Comparison of ENCODE assay signal across 8 mouse cellular contexts in genomic region chr7:36695791-36696241, GRCm38 (mm10). TPM values are rescaled to one million over a fixed set of nuclear protein-coding genes. Genes with fewer than 3 reads are reported as not detected.
DNase-seq lines count a peak whose midpoint lies in the region; ATAC-seq lines count a peak whose summit lies in the region.

No protein-coding gene starts in this region.

- H3K27me3 ChIP-seq in intestine, embryonic 16.5 days (replicated peaks; ENCODE audit: control insufficient read depth, insufficient read depth, low read length) = peaks cover 21% of the 10 kb centered on the region
- H3K27me3 ChIP-seq in liver, embryonic 16.5 days (ENCODE audit: control insufficient read depth, insufficient read depth, low read depth, low read length) = peaks cover 88% of the 10 kb centered on the region

- no peaks in the 10 kb centered on the region for H3K36me3 ChIP-seq in intestine, embryonic 16.5 days (ENCODE audit: control insufficient read depth, insufficient read depth, low read length)
- H3K36me3 ChIP-seq in liver, embryonic 16.5 days (ENCODE audit: control insufficient read depth, insufficient read depth) = no peaks in the 10 kb centered on the region

- ATAC-seq in intestine, embryonic 16.5 days = no peak
- no peak for ATAC-seq in liver, embryonic 16.5 days (ENCODE audit: low read depth)

- peak overlapping the region; percentile 91 for H3K27ac ChIP-seq in intestine, embryonic 16.5 days (ENCODE audit: low read length)
- no peak overlapping the region for H3K27ac ChIP-seq in liver, embryonic 16.5 days (ENCODE audit: low read length)

- no peaks in the 10 kb centered on the region for H3K9me3 ChIP-seq in intestine, embryonic 16.5 days (ENCODE audit: control insufficient read depth, low read length)
- H3K9me3 ChIP-seq in liver, embryonic 16.5 days (replicated peaks; ENCODE audit: control insufficient read depth, low read length) = no peaks in the 10 kb centered on the region

- H3K4me1 ChIP-seq in intestine, embryonic 16.5 days (ENCODE audit: control insufficient read depth, insufficient read depth, low read length) = peaks cover 27% of the 10 kb centered on the region
- no peaks in the 10 kb centered on the region; the same call in 1 of the 2 replicates for H3K4me1 ChIP-seq in liver, embryonic 16.5 days (ENCODE audit: control insufficient read depth, low read depth, low read length)

- under 1% methylated on average over 42 of the region's 42 CpGs for WGBS in intestine, embryonic 16.5 days
- WGBS in liver, embryonic 16.5 days (ENCODE audit: insufficient replicate concordance) = under 1% methylated on average over 41 of the region's 42 CpGs

- intact Hi-C loops in left cerebral cortex, postnatal 36 days (cut with DNase I) = loop anchor here (5.0 to 10.0 kb wide), 5 partner anchors 364 to 791 kb away; no protein-coding TSS in a partner anchor

- peak; percentile 61 to 72 for DNase-seq in left cerebral cortex, postnatal 36 days (ENCODE audit: low spot score in 2 of 2)
- DNase-seq in left cerebral cortex, adult 11 months (ENCODE audit: low spot score) = no peak
- peak; percentile 47 to 62 for DNase-seq in cerebellum, postnatal 10 days
- DNase-seq in gastrocnemius, postnatal 4 days (ENCODE audit: low spot score in 2 of 2) = peak; percentile 61 to 74
- peak; percentile 53 for DNase-seq in ovary, postnatal 10 days (ENCODE audit: low spot score)
- no peak for DNase-seq in thymus, postnatal 36 days

- H3K9ac ChIP-seq in intestine, embryonic 16.5 days (ENCODE audit: low read depth, low read length) = peak overlapping the region; percentile 81
- H3K9ac ChIP-seq in liver, embryonic 16.5 days (ENCODE audit: low read depth, low read length) = no peak overlapping the region

- peak overlapping the region; percentile 96 for H3K4me2 ChIP-seq in intestine, embryonic 16.5 days (ENCODE audit: low read depth, low read length)
- peak overlapping the region; percentile 69 for H3K4me2 ChIP-seq in liver, embryonic 16.5 days (ENCODE audit: low read depth, low read length)

- peak overlapping the region; percentile 81 for H3K4me3 ChIP-seq in intestine, embryonic 16.5 days (ENCODE audit: low read length)
- H3K4me3 ChIP-seq in liver, embryonic 16.5 days (ENCODE audit: low read depth, low read length) = peak overlapping the region; percentile 60

RNA-seq across cellular contexts. Expression of gene Tshz3, which starts 2.1 kb away (rescaled TPM):
- 10 to 100 TPM; 43.0 to 54.7 TPM for total RNA-seq in left cerebral cortex, postnatal 36 days (2021)
- total RNA-seq in gastrocnemius, postnatal 4 days (2021) = 10 to 100 TPM; 15.9 to 18.8 TPM
- 9.7 and 10.4 TPM in 2 replicates for polyA plus RNA-seq in intestine, embryonic 16.5 days (2015; fragmentation: Nextera tagmentation; extraction: Ambion mirVana)
- 0.61 and 0.67 TPM in 2 replicates for polyA plus RNA-seq in liver, embryonic 16.5 days (2015; fragmentation: Nextera tagmentation; extraction: Ambion mirVana)

Comparison
In these comparisons a context has a peak if more than half of its experiments do, and no peak if none do; other contexts are left out.
1. DNase-seq: peak in left cerebral cortex, postnatal 36 days (2 of 2), cerebellum, postnatal 10 days (2 of 2), gastrocnemius, postnatal 4 days (2 of 2) and ovary, postnatal 10 days (single experiment); none in left cerebral cortex, adult 11 months (single experiment) and thymus, postnatal 36 days (0 of 2).